Mouse (Mus musculus) embryonic facial prominence, embryonic 14.5 days (tissue): ENCODE data around the gene Elf2. TPM values are rescaled to one million over a fixed set of nuclear protein-coding genes. Genes with fewer than 3 reads are reported as not detected.

Experiments used
- ATAC-seq: fragments of 200-750 bp; cut with Nextera tagmentation; 2 replicates; pipeline ENCODE4 v1.8.0; 2017; ENCODE audit warnings: low read depth, moderate number of reproducible peaks, moderate TSS enrichment
- DNase-seq: peaks from one replicate; pipeline ENCODE4 v3.0.0-alpha.2; 2015; ENCODE audit warnings: low spot score
- H3K27ac ChIP-seq: fragments of 300-500 bp; sonication (generic); replicated peaks from 2 replicates; pipeline ENCODE4 v1.5.1; 2014; ENCODE audit warnings: low read depth, mild to moderate bottlenecking, low read length, moderate library complexity
- H3K27me3 ChIP-seq: fragments of 300-500 bp; sonication (generic); replicated peaks from 2 replicates; pipeline ENCODE4 v1.6.1; 2014; ENCODE audit warnings: low read length; ENCODE audit not compliant: control insufficient read depth, insufficient read depth
- H3K36me3 ChIP-seq: fragments of 300-500 bp; sonication (generic); 2 replicates; pipeline ENCODE4 v1.6.1; 2014; ENCODE audit warnings: low read length, mixed read lengths; ENCODE audit not compliant: control insufficient read depth, insufficient read depth
- H3K4me1 ChIP-seq: fragments of 300-500 bp; sonication (generic); 2 replicates; pipeline ENCODE4 v1.6.1; 2014; ENCODE audit warnings: antibody characterized with exemption, low read length; ENCODE audit not compliant: control insufficient read depth, insufficient read depth
- H3K4me2 ChIP-seq: fragments of 300-500 bp; sonication (generic); 2 replicates; pipeline ENCODE4 v1.6.1; 2014; ENCODE audit warnings: low read depth, mild to moderate bottlenecking, low read length, moderate library complexity, mixed read lengths
- H3K4me3 ChIP-seq: fragments of 300-500 bp; sonication (generic); 2 replicates; pipeline ENCODE4 v1.5.1; 2014; ENCODE audit warnings: low read depth, mild to moderate bottlenecking, low read length
- H3K9ac ChIP-seq: fragments of 300-500 bp; sonication (generic); 2 replicates; pipeline ENCODE4 v1.6.1; 2014; ENCODE audit warnings: low read depth, mild to moderate bottlenecking, low read length, moderate library complexity, mixed read lengths
- H3K9me3 ChIP-seq: fragments of 300-500 bp; sonication (generic); 2 replicates; pipeline ENCODE4 v1.6.1; 2016; ENCODE audit warnings: low read length; ENCODE audit not compliant: control insufficient read depth
- WGBS: fragments of 180-500 bp; shearing (Covaris S2); extraction: QIAGEN DNeasy Blood & Tissue Kit; methylation state at CpG from one replicate; pipeline ENCODE4 v1.1.7; 2014; 5-methylcytosine and 5-hydroxymethylcytosine counted together
- polyA plus RNA-seq: library from polyadenylated mRNA; unstranded; fragments of >200 nt; fragmentation: Nextera tagmentation; extraction: Ambion mirVana; gene quantifications from 2 replicates; pipeline ENCODE4 v1.2.1, GENCODE M21; 2014

Elf2 gene
- polyA plus RNA-seq, 1 experiment from 2014 or later = 56.8 TPM

- H3K9ac ChIP-seq = peak overlapping the region; percentile 62
- 8% methylated on average over 3 of the region's 3 CpGs for WGBS
Observed at GRCm38 (mm10) chr3:51365517-51365882, 25.0 kb upstream of the Elf2 start.

GRCm38 (mm10) chr3:51364703-51365516 lies 24.4 kb upstream of the Elf2 start:
- Histone ChIP-seq H3K4me1 (0 out of 2 replicates have a peak, but pooled peaks cover 9% of the 10 kb centered on the region), H3K9me3 (no peaks in the 10 kb centered on the region), H3K27ac (no peak overlapping the region), H3K36me3 (no peaks in the 10 kb centered on the region), H3K27me3 (0 out of 2 replicates have a peak, but pooled peaks cover 3% of the 10 kb centered on the region), H3K4me2 (peak overlapping the region; percentile 78), H3K4me3 (peak overlapping the region; percentile 47), H3K9ac (peak overlapping the region; percentile 62)
- 7% methylated on average over 31 of the region's 31 CpGs for WGBS
- peak; percentile 92 for DNase-seq
- peak; percentile 87 for ATAC-seq

More at GRCm38 (mm10) chr3:51365517-51365882, 25.0 kb upstream of the Elf2 start:
- H3K4me1 ChIP-seq = 0 out of 2 replicates have a peak, but pooled peaks cover 9% of the 10 kb centered on the region
- H3K4me2 ChIP-seq = peak overlapping the region; percentile 78
- H3K36me3 ChIP-seq = no peaks in the 10 kb centered on the region
- ATAC-seq (no peak), DNase-seq (no peak)
- H3K27me3 ChIP-seq = 0 out of 2 replicates have a peak, but pooled peaks cover 3% of the 10 kb centered on the region
- no peaks in the 10 kb centered on the region for H3K9me3 ChIP-seq
- H3K4me3 ChIP-seq = peak overlapping the region; percentile 47
- no peak overlapping the region for H3K27ac ChIP-seq

- H3K27me3 ChIP-seq = 0 out of 2 replicates have a peak, but pooled peaks cover 3% of the 10 kb centered on the region
- H3K4me3 ChIP-seq = no peak overlapping the region
- H3K9ac ChIP-seq = no peak overlapping the region
- H3K4me1 ChIP-seq = peaks cover 9% of the 10 kb centered on the region; the same call in 1 of the 2 replicates
- peak; percentile 23; the same call in 1 of the 2 replicates for ATAC-seq
- no peaks in the 10 kb centered on the region for H3K36me3 ChIP-seq
- no peaks in the 10 kb centered on the region for H3K9me3 ChIP-seq
- 0 out of 2 replicates have a peak overlapping the region, but pooled peaks have one; percentile 5 for H3K4me2 ChIP-seq
- 22% methylated on average over 9 of the region's 9 CpGs for WGBS
- DNase-seq = peak; percentile 70
- no peak overlapping the region for H3K27ac ChIP-seq
Observed at GRCm38 (mm10) chr3:51361066-51361465, 20.6 kb upstream of the Elf2 start.

GRCm38 (mm10) chr3:51359558-51360307 lies 19.3 kb upstream of the Elf2 start:
- no peaks in the 10 kb centered on the region for H3K36me3 ChIP-seq
- H3K27me3 ChIP-seq = 0 out of 2 replicates have a peak, but pooled peaks cover 3% of the 10 kb centered on the region
- H3K4me1 ChIP-seq = peaks cover 4% of the 10 kb centered on the region; the same call in 1 of the 2 replicates
- no peak overlapping the region for H3K27ac ChIP-seq
- peak overlapping the region; percentile 66 for H3K4me3 ChIP-seq
- no peak for DNase-seq
- 19% methylated on average over 14 of the region's 14 CpGs for WGBS
- H3K9ac ChIP-seq = no peak overlapping the region
- peak overlapping the region; percentile 88 for H3K4me2 ChIP-seq
- no peaks in the 10 kb centered on the region for H3K9me3 ChIP-seq
- ATAC-seq = no peak

GRCm38 (mm10) chr3:51358660-51359557 lies 18.4 kb upstream of the Elf2 start:
- Histone ChIP-seq H3K4me3 (peak overlapping the region; percentile 66), H3K36me3 (no peaks in the 10 kb centered on the region), H3K9ac (peak overlapping the region; percentile 65), H3K27ac (peak overlapping the region; percentile 72), H3K4me2 (peak overlapping the region; percentile 88), H3K9me3 (no peaks in the 10 kb centered on the region), H3K4me1 (no peaks in the 10 kb centered on the region; the same call in 1 of the 2 replicates), H3K27me3 (0 out of 2 replicates have a peak, but pooled peaks cover 1% of the 10 kb centered on the region)
- peak; percentile 93 for DNase-seq
- ATAC-seq = peak; percentile 84
- under 1% methylated on average over 41 of the region's 50 CpGs for WGBS

GRCm38 (mm10) chr3:51358181-51358580 lies 17.7 kb upstream of the Elf2 start:
- peak overlapping the region; percentile 88 for H3K4me2 ChIP-seq
- H3K36me3 ChIP-seq = no peaks in the 10 kb centered on the region
- H3K4me3 ChIP-seq = peak overlapping the region; percentile 66
- no peaks in the 10 kb centered on the region for H3K9me3 ChIP-seq
- no peaks in the 10 kb centered on the region for H3K27me3 ChIP-seq
- peak; percentile 54 for ATAC-seq
- peak; percentile 74 for DNase-seq
- H3K9ac ChIP-seq = peak overlapping the region; percentile 39
- no peaks in the 10 kb centered on the region; the same call in 1 of the 2 replicates for H3K4me1 ChIP-seq
- H3K27ac ChIP-seq = no peak overlapping the region
- WGBS = under 1% methylated on average over 15 of the region's 15 CpGs

GRCm38 (mm10) chr3:51357624-51358023 lies 17.2 kb upstream of the Elf2 start:
- H3K36me3 ChIP-seq = no peaks in the 10 kb centered on the region
- DNase-seq = no peak
- no peaks in the 10 kb centered on the region for H3K9me3 ChIP-seq
- peak overlapping the region; percentile 66 for H3K4me3 ChIP-seq
- H3K4me1 ChIP-seq = no peaks in the 10 kb centered on the region; the same call in 1 of the 2 replicates
- no peaks in the 10 kb centered on the region for H3K27me3 ChIP-seq
- ATAC-seq = no peak
- H3K27ac ChIP-seq = no peak overlapping the region
- H3K4me2 ChIP-seq = peak overlapping the region; percentile 88
- WGBS = 5% methylated on average over 14 of the region's 14 CpGs
- peak overlapping the region; percentile 39; the same call in 1 of the 2 replicates for H3K9ac ChIP-seq
